Mouse (Mus musculus): ENCODE data around the gene Fbxw17. TPM values are rescaled to one million over a fixed set of nuclear protein-coding genes. Genes with fewer than 3 reads are reported as not detected.
"Not testable (repeated sequence)": the region's sequence is repeated elsewhere in the genome, so short reads cannot be mapped to it uniquely, and the experiment has no call there.

Gene Fbxw17
- polyA plus RNA-seq, 1 experiment: 30.9 TPM

GRCm38 (mm10) chr13:50453426-50453825 lies 35.8 kb downstream of the Fbxw17 start:
- no peaks in the 10 kb centered on the region for H3K4me1 ChIP-seq (ENCODE audit: control insufficient read depth, insufficient read depth, low read length)
- DNase-seq: no peak
- TF ChIP-seq CTCF (IDR thresholded peaks at IDR 0.05; ENCODE audit: insufficient read depth, low read length) (no peak), POLR2A (IDR thresholded peaks at IDR 0.05; ENCODE audit: borderline replicate concordance, extremely low read depth, low read depth, low read length) (no peak)
- no peak overlapping the region for H3K4me3 ChIP-seq (replicated peaks; ENCODE audit: extremely low read depth, low read depth, low read length)
- WGBS: 27% methylated on average over 4 of the region's 4 CpGs

GRCm38 (mm10) chr13:50460433-50460832 lies 42.8 kb downstream of the Fbxw17 start:
- DNase-seq; H3K4me3 ChIP-seq (replicated peaks; ENCODE audit: extremely low read depth, low read depth, low read length): not testable (repeated sequence)
- 54% methylated on average over 2 of the region's 2 CpGs for WGBS

GRCm38 (mm10) chr13:50464621-50465562 lies 47.2 kb downstream of the Fbxw17 start:
- H3K4me1 ChIP-seq (ENCODE audit: control insufficient read depth, insufficient read depth, low read length): no peaks in the 10 kb centered on the region
- TF ChIP-seq CTCF (IDR thresholded peaks at IDR 0.05; ENCODE audit: insufficient read depth, low read length) (no peak), POLR2A (IDR thresholded peaks at IDR 0.05; ENCODE audit: borderline replicate concordance, extremely low read depth, low read depth, low read length) (no peak)
- no peak overlapping the region for H3K4me3 ChIP-seq (replicated peaks; ENCODE audit: extremely low read depth, low read depth, low read length)
- DNase-seq: no peak
- 25% methylated on average over 27 of the region's 27 CpGs for WGBS

More at GRCm38 (mm10) chr13:50460433-50460832, 42.8 kb downstream of the Fbxw17 start:
- not testable (repeated sequence) for H3K4me1 ChIP-seq (ENCODE audit: control insufficient read depth, insufficient read depth, low read length)

GRCm38 (mm10) chr13:50467007-50467406 lies 49.3 kb downstream of the Fbxw17 start, which contains the start of gene Nutm2:
Nutm2 (plus strand) TSS chr13:50467307.
- TF ChIP-seq CTCF (IDR thresholded peaks at IDR 0.05; ENCODE audit: insufficient read depth, low read length): no peak
- TF ChIP-seq POLR2A (IDR thresholded peaks at IDR 0.05; ENCODE audit: borderline replicate concordance, extremely low read depth, low read depth, low read length): no peak
- no peaks in the 10 kb centered on the region for H3K4me1 ChIP-seq (ENCODE audit: control insufficient read depth, insufficient read depth, low read length)
- no peak within 1 kb of the TSS for H3K4me3 ChIP-seq (replicated peaks; ENCODE audit: extremely low read depth, low read depth, low read length)
- WGBS: 68% methylated on average over 4 of the region's 4 CpGs
- DNase-seq: no peak

Other genes with a start within 250 kb of the Fbxw17 start
- not detected in 2 replicates for gene Gm906, start 167.6 kb upstream of the Fbxw17 start, polyA plus RNA-seq (2012; rRNA removed)
- gene Gm47429, start 26.0 kb downstream of the Fbxw17 start, polyA plus RNA-seq (2012; rRNA removed): not detected in 2 replicates
- not detected in 2 replicates for gene Nutm2, start 49.4 kb downstream of the Fbxw17 start, polyA plus RNA-seq (2012; rRNA removed)
- not detected in 2 replicates for gene Gm904, start 225.4 kb downstream of the Fbxw17 start, polyA plus RNA-seq (2012; rRNA removed)

Measured in lung, adult 2 months (tissue).